Mouse (Mus musculus) brain, adult 2 months (tissue): Measurements from ENCODE around the gene Ifitm6.
"Not testable (repeated sequence)": the region's sequence is repeated elsewhere in the genome, so short reads cannot be mapped to it uniquely, and the experiment has no call there.

Source experiments
- DNase-seq: peaks from one replicate; pipeline ENCODE4 v3.0.0; 2011; ENCODE audit warnings: low read depth, low spot score

The Ifitm6 gene

GRCm38 (mm10) chr7:141041661-141042060 is 23.9 kb upstream of the Ifitm6 start:
- peak; percentile 42 for DNase-seq

- DNase-seq: no peak
Observed at GRCm38 (mm10) chr7:141040867-141041606, 23.3 kb upstream of the Ifitm6 start.

- DNase-seq: no peak
Observed at GRCm38 (mm10) chr7:141039386-141040107, 21.8 kb upstream of the Ifitm6 start.

DNA sequence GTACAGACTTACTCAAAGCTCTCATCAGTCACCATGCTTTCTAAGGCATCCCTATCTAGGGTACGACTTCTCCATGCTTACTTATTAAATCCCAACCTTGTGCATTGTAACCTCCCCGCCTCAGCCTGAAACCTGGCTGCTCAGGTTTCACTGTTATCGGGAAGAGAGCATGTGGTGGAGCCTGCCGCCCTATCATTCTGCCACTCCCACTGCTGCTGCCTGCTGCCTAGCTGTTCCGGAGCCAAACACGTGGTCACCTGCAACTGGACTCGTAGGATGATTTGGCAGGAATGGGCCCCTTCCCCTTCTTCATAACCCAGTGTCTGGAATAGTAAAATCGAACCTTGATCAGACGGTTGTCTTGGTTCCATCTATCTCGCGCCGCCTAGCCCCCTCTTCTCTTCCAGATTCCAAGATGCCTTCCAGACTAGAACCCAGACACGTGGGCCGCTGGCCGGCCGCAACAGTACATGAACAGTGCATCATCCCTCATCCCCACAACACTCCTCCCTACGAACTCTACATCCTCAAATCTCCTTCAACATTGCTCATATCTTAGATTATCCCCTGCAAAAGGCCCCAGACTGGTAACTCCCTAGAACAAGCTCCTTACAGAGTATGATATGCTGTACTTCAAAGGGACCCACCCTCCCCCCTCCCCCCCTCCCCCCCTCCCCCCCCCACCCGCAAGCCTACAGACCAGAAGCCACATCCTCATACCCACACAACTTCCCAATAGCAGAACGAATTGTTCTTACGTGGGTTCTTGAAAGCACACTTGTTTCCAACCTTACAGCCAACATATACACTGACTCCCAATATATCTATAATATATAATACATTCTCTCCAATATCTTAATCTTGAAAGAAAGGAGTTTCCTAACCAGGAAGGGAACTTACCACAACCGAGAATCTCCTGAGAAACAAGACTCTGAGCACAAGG is 20.6 kb upstream of the Ifitm6 start:
- DNase-seq: no peak

DNA sequence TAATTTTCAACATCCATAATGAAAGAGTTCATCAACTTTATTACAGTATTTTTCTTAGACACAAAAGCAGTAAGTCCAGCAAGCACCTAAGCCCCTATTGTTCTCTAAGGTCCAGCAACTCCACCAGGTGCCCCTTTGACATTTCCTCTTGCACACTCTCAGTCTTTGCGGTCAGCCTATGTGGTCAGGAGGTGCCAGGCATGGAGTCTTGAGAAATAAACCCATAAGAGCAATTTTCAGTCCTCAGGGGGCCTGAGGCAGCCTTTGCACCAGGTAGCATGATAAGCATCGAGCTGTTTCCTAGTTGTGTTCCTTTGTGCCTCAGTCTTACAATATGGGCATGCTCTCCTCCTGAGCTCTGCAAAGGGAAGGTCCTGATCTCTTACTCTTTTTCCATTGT is 18.9 kb upstream of the Ifitm6 start:
- DNase-seq: not testable (repeated sequence)

DNA sequence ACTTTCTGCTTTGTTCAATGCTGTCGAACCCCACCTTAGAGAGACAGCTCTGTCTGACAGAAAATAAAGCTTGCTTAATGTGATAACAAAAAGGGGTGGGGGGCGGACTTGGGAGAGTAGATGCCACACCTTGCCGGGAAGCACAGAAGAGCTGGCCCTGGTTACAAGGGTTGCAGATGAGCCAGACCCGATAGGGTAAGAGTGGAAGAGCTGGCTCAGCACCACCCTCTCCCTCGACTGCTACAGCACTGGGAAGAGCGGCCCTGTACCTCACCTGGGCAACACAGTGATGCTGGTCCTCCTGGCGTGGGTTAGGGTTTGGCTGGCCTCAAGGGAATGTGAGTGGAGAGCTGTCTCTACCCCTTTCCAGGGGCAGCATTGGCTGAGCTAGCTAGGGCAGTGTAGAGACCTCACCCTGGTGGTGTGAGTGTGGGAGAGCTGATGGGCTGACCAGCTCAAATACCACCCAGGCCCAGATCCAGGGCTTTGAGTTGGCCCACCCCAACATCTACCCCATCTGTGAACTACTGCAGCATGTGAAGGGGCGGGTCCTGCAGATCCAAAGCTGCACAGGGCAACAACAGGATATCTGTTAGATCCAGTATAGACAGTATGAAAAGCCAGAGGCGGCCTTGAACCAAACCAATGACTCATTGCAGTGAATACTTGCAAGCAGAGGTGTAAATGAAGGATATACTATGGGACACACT is 14.9 kb upstream of the Ifitm6 start:
- DNase-seq: no peak

DNA sequence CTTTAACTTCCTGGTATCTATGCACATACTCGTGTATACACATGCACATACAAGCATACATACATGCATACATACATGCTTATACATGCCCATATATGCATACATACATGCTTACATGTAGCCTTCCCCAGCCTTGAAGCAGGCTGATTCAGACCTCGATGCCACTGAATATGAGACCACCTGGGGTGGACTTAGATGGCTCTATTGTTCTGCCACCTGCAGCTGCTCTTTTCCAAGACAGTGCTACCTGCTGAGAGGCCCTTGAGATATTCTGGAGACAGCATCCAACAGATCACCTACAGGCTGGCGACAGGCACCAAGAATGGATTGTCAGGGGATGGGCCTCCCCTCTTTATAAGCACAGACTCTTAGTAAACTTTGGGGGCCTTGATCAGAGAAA is 12.7 kb upstream of the Ifitm6 start:
- DNase-seq: no peak

DNA sequence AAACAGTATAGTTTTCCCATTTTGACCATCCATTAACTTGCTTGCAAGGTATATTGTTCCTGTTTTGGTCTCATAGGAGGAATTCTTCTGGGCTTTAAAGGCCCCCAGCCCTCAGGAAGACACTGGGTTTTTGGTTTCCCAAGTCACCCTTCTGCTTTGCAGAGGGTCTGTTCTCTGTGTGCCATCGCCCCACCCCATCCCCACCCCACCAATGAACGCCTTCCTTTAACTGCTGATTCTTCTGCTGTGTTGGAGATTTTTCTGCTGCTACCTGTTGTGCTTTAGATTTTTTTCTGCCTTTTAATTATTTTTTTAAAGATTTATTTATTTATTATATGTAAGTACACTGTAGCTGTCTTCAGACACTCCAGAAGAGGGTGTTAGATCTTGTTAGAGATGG is 11.1 kb upstream of the Ifitm6 start, which contains the start of gene Gm17387:
Gene Gm17387 (plus strand): TSS at position 301 of the 400 bp plus-strand sequence.
- no peak for DNase-seq

DNA sequence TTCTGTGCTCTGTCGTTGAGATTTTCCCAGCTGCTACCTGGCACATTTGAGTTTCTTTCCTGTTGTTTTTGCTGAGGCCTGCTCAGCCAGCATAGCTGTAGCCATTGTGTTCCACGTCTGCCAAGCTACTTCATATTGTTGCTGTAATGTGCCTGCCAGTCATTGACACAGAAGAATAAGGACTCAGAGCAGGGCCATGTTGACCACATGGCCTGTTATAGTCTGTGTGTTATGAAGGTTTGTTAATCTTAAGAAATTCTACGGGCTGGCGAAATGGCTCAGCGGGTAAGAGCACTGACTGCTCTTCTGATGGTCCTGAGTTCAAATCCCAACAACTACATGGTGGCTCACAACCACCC is 9.0 kb upstream of the Ifitm6 start:
- DNase-seq: no peak

GRCm38 (mm10) chr7:141026097-141026739 is 8.5 kb upstream of the Ifitm6 start:
- DNase-seq: no peak

DNA sequence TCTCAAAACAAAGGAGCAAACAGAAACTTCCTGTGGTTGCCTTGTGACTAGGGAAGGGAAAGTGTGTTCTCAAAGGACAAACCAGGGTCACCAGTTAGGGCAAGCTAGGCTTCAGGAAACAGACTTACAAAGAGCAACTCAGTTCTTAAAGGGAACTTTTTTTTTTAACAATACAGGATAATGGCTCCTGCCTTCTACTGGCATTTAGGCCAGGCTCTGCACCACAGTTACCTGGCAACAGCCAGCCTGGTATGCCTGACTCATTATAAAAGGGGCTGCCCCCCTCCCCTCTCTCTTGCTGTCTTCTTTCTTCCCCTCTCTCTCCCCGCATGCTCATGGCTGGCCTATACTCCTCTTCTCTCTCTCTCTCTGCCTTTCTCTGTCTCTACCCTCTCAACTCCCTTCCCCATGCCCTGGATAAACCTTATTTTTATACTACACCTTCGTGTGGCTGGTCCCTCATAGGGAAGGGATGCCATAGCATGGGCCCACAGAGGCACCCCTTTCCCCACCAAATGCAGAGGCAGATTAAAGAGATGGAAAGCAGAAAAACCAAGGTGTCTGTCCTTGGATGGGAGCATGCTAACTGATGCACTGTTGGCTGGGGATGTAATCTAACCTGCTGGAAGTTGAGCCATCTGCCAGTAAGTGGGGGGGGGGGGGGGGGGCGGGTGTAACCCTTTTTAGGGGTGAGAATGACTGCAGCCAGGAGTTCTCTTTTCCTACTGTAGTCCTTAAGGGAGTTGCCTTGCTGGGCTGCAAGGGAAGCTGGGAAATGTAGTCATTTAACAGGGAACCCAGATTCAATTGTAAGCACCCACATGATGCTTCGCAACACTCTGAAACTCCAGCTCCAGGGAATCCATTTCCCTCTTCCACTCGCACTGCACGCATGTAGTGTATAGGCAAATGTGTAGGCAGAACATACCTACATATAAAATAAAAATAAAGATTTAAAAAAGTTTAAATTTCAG is 7.4 kb upstream of the Ifitm6 start:
- DNase-seq: peak; percentile 47

GRCm38 (mm10) chr7:141021489-141022449 is 4.0 kb upstream of the Ifitm6 start:
- DNase-seq: no peak

- DNase-seq: no peak
Observed at GRCm38 (mm10) chr7:141019028-141019427, 1.3 kb upstream of the Ifitm6 start.

GRCm38 (mm10) chr7:141016707-141017697 is 722 bp downstream of the Ifitm6 start:
- no peak for DNase-seq

DNA sequence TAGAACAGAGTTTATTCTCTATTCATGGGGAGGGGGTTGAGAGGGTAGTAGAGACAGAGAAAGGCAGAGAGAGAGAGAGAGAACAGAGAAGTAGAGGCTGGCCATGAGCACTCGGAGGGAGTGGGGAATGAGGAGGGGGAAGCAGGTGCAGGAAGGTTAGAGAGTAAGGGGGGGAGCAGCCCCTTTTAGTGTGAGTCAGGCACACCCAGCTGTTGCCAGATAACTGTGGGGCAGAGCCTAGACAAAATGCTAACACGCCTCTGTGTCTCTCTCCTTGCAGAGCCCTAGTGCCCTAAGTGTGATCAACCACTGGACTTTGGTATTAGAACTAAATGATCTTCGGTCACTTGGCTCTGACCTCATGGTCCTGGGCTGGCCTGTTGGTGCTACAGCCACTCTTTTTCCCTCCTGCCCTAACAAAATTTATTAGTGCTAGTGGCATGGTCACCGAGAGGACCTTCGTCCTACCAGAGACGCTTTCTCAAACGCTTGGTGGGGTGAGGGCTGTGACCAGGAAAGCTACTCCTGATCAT is 6.4 kb downstream of the Ifitm6 start:
- no peak for DNase-seq

- DNase-seq: no peak
Observed at GRCm38 (mm10) chr7:141010593-141010992, 7.1 kb downstream of the Ifitm6 start, which contains the start of gene Ifitm3. Gene Ifitm3 (minus strand): TSS chr7:141010770.

DNA sequence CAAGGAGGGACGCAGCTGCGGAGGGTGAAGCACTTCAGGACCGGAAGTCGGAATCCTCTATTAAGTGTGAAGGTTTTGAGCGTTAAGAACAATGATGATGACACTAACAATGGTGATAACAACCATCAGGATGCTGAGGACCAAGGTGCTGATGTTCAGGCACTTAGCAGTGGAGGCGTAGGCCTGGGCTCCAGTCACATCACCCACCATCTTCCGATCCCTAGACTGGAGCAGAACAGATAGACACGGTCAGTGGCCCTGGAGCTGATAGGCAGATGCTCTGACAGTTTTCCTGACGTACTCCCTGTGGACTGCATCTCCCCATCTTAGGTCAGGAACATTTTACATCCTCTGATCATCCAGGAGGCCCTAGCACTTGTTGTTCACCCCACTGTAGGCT is 8.1 kb downstream of the Ifitm6 start:
- no peak for DNase-seq
